Mouse (Mus musculus): ENCODE measurements around the gene Rnf157.

Rnf157 gene

DNA sequence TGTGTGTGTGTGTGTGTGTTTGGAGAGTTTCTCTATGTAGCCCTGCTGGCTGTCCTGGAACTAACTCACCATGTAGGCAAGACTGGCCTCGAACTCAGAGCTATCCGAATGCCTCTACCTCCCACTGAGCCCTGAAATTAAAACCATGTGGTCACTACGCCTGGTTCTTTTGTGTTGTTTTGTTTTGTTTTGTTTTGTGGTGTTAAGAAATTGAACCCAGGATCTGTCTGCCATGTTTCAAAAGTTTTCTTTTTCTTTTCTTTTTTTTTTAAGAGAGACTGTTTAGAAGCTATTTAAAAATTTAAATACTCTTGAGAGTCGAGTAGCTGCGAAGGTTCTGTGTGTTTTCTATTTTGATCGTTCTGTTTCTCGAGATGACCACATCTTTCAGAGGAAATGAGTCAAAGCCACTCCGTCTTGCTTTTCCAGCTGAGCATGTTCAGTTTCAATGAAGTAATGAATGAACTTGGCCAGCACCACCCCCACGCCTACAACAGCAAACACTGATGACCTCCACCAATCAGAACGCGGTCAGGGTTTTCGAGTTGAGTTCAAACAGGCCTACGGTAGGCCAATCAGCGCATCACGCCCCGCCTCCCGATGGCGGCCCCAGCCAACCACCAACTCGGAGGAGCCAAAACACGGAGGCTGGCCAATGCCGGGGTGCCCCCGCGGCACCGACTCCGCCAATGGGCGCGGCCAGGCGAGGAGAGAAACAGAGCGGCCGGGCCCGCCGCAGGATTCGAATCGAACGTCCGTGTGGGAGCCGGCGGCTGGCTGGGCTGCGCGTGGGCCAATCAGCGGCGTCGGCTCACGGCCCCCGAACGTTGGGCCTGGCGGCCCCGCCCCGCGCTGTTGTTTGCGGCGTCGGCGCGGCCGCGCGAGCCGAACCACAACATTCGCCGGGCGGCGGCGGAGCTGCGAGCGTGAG lies 20.8 kb upstream of the Rnf157 start, which contains the start of gene Ubald2:
Gene Ubald2, plus strand, starts transcription at position 739 of the 931 bp plus-strand sequence.
- peak; percentile 99 to 100 for DNase-seq

GRCm38 (mm10) chr11:116432593-116433355 lies 19.9 kb upstream of the Rnf157 start:
- DNase-seq, result no peak

DNA sequence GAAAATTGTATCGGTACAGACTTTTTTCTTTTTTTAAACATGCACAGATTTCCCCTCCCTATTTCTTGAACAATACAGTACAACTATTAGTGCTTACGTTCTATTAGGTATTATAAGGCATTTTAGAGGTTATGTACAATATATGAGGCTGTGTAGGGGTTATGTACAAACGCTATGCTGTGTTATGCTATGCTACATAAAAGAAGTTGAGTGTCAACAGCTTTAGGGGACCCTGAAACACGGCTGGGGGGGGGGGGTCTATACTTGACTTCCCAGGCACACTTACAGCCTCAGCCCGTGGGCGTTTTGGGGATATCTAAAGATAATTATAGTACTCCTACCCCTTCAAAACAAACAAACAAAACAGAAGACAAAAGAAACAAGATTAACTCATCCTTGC lies 19.3 kb upstream of the Rnf157 start:
- DNase-seq, result no peak

DNA sequence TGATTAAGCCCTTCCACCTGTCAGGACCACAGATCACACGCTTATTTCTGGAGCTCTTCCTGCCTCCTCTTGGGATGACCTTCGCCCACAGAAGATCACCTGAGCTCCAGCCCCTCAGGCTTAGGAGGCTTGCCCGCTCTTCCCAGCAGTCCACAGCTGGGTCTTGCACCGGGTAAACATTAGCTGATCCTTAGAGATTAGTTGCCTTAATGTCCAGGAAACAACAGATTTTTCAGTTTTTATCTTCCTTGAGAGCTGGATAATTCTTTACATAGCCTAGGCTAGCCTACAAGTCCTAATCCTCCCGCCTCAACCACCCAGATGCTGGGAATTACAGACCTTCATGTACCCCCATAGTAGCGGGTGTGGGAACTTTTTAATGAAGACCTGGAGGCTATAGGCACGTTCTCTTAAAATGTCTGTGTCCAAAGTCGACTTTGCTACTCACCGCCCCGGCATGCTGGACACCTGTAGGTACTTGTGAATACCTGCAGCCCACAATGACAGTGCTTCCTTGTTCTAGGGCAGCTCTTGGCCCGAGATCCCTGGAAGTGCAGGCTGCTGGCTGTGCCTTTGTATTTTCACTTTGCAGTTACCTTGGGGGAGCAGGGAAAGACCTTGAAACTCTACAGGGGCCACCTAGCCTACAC lies 18.7 kb upstream of the Rnf157 start:
- DNase-seq, result peak; percentile 58 to 68

DNA sequence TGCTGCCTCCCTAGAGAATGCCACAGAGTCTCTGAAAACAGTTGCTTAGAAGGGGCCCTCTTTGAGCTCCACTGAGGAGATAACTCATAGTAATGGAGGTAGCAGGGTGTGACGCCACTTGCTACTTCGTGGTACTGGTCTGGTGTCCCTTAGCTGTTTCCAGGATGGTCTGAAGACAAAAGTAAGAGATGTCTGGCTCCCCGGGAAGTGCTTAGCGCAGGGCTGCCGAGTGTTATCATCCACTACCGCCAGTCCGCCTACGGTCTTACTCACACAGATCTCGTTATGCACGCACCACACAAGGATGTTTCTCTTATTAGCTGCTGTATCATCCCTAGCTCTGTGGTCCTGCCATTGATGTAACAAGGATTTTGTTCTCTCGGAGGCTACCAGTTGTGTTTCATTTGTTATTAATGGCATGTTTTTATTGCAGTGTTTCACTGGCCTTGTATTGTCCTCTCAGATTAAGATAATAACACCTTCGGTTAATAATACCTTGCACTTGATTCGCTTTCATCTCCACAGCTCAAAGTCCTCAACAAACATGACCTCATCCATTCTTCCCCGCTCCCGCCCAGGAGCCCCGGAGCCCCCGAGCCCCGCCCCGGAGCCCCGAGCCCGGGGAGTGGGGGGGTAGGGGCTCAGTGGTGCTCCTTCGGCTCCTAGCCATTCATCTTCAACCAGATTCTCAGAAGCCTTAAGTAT lies 18.0 kb upstream of the Rnf157 start:
- no peak for DNase-seq

GRCm38 (mm10) chr11:116429862-116430613 lies 17.2 kb upstream of the Rnf157 start:
- DNase-seq, result no peak

- peak; percentile 42 to 57 for DNase-seq
These were observed 16.3 kb upstream of the Rnf157 start for GRCm38 (mm10) chr11:116428872-116429859.

DNA sequence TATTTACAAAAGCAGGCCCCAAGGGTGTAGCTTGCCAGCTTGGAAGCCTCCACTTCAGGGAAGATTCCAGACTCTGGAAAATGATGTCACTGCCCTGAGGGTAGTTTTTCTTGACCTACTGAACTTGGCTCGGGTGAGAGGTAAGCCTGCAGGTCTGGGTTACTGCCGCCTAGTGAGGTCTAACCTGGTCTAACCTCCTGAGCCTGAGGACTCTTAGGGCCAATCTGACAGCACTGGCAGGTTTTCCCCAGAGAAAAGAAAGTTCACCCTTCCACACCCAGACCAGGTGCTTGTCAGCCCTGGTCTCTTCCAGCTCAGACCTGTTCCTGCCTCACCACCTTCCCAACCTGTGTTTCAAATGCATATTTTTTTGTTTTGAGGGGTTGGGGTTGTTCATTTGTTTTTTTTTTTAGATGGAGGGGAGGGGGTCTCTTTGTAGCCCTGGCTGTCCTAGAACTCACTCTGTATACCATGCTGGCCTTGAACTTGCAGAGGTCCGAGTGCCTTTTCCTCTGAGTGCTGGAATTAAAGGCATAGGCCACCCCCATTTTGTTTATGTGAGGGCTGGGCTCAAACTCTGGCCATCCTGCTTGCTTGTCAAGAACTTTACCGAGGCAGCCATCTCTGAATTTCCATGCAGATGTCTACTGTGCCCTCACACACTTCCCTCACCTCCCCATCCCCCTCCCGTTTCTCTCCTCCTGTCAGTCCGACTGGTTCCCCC lies 14.2 kb upstream of the Rnf157 start:
- no peak for DNase-seq

DNA sequence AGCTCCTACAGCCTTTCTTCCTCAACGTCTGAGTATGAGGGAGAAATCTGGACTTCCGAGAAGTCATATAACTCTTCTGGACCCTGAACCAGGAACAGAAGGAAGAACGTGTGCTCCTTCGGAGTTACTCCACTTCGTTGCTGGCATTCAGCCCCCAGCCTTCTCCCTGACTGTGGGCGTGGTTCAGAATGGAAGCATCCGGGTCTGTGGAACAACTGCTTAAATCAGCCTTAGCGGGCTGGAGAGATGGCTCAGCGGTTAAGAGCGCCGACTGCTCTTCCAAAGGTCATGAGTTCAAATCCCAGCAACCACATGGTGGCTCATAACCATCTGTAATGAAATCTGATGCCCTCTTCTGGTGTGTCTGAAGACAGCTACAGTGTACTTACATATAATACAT lies 13.5 kb upstream of the Rnf157 start:
- peak in 1 of 2 experiments; percentile 20 for DNase-seq

GRCm38 (mm10) chr11:116424621-116425407 lies 12.0 kb upstream of the Rnf157 start:
- no peak for DNase-seq

- peak in 1 of 2 experiments; percentile 35 for DNase-seq
These were observed 11.2 kb upstream of the Rnf157 start for GRCm38 (mm10) chr11:116423782-116424620.

GRCm38 (mm10) chr11:116423214-116423613 lies 10.4 kb upstream of the Rnf157 start:
- DNase-seq, result no peak

GRCm38 (mm10) chr11:116422562-116422961 lies 9.7 kb upstream of the Rnf157 start:
- DNase-seq, result no peak

DNA sequence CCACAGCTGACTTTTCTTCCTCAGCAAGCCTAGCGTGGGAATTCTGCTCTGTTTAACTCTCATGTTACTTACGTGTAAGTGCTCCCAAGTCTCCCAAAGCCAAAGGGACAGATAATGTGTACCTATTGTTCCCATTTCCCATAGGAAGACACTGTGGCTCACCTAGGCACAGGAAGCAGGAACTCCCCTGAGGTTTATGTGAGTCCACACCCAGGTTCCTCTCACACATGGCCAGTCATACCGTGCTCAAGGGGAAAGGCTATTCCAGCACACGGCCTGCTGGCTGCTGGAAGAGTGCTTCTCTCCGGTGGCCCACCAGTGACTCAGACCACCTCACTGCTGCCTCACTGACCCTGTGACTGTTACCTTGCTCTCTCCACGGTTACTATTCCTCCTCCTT lies 8.3 kb upstream of the Rnf157 start:
- no peak for DNase-seq

DNA sequence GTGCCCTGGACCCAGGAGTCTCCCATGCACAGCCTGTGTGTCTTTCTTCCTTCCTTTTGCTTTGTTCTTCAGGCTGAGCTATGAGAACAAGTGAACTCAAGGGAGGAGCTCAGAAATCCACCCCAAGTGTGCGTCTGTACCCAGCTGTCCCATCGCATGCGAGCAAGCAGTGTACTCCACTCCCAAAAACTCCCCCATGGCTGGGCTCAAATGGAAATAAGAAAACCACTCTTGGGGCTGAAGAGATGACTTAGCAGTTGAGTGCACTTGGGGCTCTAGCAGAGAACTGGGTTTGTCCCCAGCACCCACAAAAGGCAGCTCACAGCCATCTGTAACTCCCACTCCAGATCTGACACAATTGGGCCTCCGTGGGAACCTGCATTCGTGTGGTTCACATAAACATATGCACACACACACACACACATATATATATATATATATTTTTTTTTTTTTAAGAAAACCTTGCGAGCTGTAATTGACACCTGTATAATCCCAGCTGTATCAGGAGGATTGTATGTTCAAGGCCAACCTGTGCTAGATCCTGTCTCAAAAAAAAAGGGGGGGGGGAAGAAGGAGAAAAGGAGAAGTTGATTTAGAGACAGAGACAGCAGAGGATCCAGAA lies 6.1 kb upstream of the Rnf157 start:
- DNase-seq, result no peak

DNA sequence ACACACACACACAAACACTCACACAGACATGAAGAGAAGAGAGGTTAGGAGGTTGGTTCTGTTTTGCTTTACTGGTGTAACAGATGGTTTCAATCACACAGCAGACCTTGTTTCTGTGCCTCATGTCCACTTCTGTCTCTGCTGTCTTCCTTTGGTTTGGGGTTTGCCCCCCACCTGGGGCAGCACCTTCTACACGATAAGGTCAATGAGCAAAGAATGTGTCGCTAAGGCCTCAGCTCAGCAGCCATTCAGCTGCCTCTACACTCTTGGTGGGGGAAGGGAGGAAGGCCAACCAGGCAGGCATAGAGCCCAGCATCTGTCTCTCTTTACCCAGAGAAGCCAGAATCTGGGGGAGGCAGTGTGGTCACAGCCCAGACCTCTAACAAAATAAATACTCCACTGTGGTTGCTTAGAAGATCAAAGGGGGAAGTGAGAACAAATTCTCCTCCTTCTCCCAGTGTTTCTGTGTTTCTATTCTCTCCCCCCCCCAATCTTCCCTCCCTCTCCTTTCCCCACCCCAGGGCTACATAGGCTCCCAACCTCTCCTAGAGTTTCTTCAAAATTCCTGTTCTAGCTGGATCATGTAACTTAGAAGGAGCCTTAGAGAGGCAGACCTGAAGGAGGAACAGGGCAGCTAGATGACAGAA lies 5.5 kb upstream of the Rnf157 start:
- DNase-seq, result no peak

GRCm38 (mm10) chr11:116417054-116417453 lies 4.2 kb upstream of the Rnf157 start:
- DNase-seq, result no peak
